Mouse (Mus musculus): ENCODE data around the gene Aoc2.

DNA sequence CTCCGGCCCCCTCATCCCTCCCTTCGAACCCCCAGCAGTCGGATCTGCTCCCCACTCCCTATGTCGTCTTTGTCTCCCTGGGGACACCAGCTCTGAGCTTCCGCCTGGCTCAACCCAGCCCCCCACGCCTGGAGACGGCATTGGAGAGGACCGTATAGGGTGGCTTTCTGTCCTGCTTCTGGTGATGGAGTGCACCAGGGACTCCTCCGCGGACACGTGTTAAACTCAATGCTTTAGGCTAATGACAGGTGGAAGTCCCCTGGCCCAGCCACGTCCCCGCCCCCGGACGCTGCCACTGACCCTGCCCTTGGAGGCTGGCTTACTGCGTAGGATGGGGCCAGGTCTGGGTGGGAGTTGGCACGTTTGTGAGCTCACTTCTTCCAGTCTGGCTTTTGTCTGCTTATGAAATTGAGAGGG, 8.4 kb upstream of the Aoc2 start:
- TF ChIP-seq POLR2A (IDR thresholded peaks at IDR 0.05; ENCODE audit: low read depth, low read length) (0 out of 2 replicates have a peak, but pooled peaks have one; percentile 29), CTCF (IDR thresholded peaks at IDR 0.05; ENCODE audit: borderline replicate concordance, insufficient read depth, low read length) (no peak)

Measured in embryonic fibroblast, embryonic 13.5 days (primary cell).